Mouse (Mus musculus) CH12.LX (cell line): ENCODE data around the gene Prm3.

ENCODE experiments used
- CTCF ChIP-seq, 2 experiments: IDR thresholded peaks in 1 of 2; conservative IDR thresholded peaks in 1 of 2; 2 replicates each; pipeline ENCODE4 v1.5.1; 2011 to 2012; ENCODE audit warnings: low read depth in 2 of 2, low read length in 2 of 2, improper control_type of control experiment in 1 of 2, inconsistent platforms in 1 of 2, mild to moderate bottlenecking in 1 of 2, moderate library complexity in 1 of 2
- EP300 ChIP-seq: IDR thresholded peaks from 2 replicates; pipeline ENCODE4 v1.6.1; 2011; ENCODE audit warnings: low read length, improper control_type of control experiment
- MAX ChIP-seq: IDR thresholded peaks from 2 replicates; pipeline ENCODE4 v1.6.1; 2011; ENCODE audit warnings: low read length, improper control_type of control experiment
- POLR2A ChIP-seq: IDR thresholded peaks from 2 replicates; pipeline ENCODE4 v1.6.1; 2011; ENCODE audit warnings: low read depth, mild to moderate bottlenecking, improper control_type of control experiment, low read length
- SMC3 ChIP-seq: IDR thresholded peaks from 2 replicates; pipeline ENCODE4 v1.6.1; 2011; ENCODE audit warnings: low read depth, low read length, improper control_type of control experiment
- UBTF ChIP-seq: IDR thresholded peaks from 2 replicates; pipeline ENCODE4 v1.6.1; 2012; ENCODE audit warnings: low read depth, mild to moderate bottlenecking, inconsistent platforms, low read length, improper control_type of control experiment, moderate library complexity

DNA sequence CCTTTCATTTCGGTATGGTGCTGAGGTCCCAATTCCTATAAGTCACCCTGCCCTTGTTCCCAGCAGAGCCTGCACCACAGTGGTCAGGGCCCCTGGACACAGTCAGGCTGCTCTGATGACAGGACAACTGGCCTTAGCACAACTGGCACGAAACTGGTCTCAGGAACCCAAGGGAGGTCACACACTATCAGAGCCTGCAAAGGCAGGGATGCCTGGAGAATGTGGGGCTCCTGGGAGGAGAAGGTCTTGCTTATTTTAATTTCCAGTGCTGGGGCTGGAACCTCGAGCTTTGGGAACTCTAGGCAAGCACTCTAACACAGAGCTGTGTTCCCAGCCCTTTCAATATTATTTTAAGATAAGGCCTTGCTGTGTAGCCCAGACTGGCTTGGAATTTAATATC is 29.3 kb upstream of the Prm3 start:
- TF ChIP-seq POLR2A (no peak), UBTF (no peak), MAX (no peak), CTCF (conservative IDR thresholded peaks at IDR 0.05 in 1 of 2, IDR thresholded peaks at IDR 0.05 in 1 of 2; ENCODE audit: low read depth in 2 of 2, low read length in 2 of 2) (no peak), SMC3 (no peak), EP300 (no peak)
